Mouse (Mus musculus): ENCODE results near the gene Serpina10.
"Not testable (repeated sequence)": the region's sequence is repeated elsewhere in the genome, so short reads cannot be mapped to it uniquely, and the experiment has no call there.

Serpina10 gene

GRCm38 (mm10) chr12:103615734-103616133 is 15.5 kb downstream of the Serpina10 start:
- DNase-seq (ENCODE audit: low read depth, low spot score) = no peak

GRCm38 (mm10) chr12:103615141-103615540 is 16.1 kb downstream of the Serpina10 start:
- DNase-seq (ENCODE audit: low read depth, low spot score) = no peak

- peak; percentile 9 for DNase-seq (ENCODE audit: low read depth, low spot score)
Observed at GRCm38 (mm10) chr12:103601839-103602238, 29.4 kb downstream of the Serpina10 start.

- DNase-seq (ENCODE audit: low read depth, low spot score) = no peak
Observed at GRCm38 (mm10) chr12:103600364-103600763, 30.9 kb downstream of the Serpina10 start.

- DNase-seq (ENCODE audit: low read depth, low spot score) = no peak
Observed at GRCm38 (mm10) chr12:103598411-103598810, 32.8 kb downstream of the Serpina10 start.

- no peak for DNase-seq (ENCODE audit: low read depth, low spot score)
Observed at GRCm38 (mm10) chr12:103583771-103584170, 47.5 kb downstream of the Serpina10 start.

GRCm38 (mm10) chr12:103578148-103578547 is 53.1 kb downstream of the Serpina10 start:
- DNase-seq (ENCODE audit: low read depth, low spot score) = not testable (repeated sequence)

- no peak for DNase-seq (ENCODE audit: low read depth, low spot score)
Observed at GRCm38 (mm10) chr12:103569690-103570089, 61.6 kb downstream of the Serpina10 start.

- no peak for DNase-seq (ENCODE audit: low read depth, low spot score)
Observed at GRCm38 (mm10) chr12:103567129-103567528, 64.1 kb downstream of the Serpina10 start.

GRCm38 (mm10) chr12:103565151-103565550 is 66.1 kb downstream of the Serpina10 start:
- no peak for DNase-seq (ENCODE audit: low read depth, low spot score)

Measured in forelimb bud, embryonic 11.5 days (tissue).